Mouse (Mus musculus) heart, adult 2 months (tissue): ENCODE measurements around the gene Bola3.

Experiments
- CTCF ChIP-seq: fragments of 200-600 bp; IDR thresholded peaks from 2 replicates; pipeline ENCODE4 v1.8.1; 2022; ENCODE audit warnings: antibody characterized with exemption, mild to moderate bottlenecking, moderate library complexity
- POLR2A ChIP-seq: fragments of 200-500 bp; IDR thresholded peaks from 2 replicates; pipeline ENCODE4 v1.6.1; 2011; ENCODE audit warnings: mild to moderate bottlenecking, low read depth, low read length, control low read depth; ENCODE audit not compliant: insufficient read depth

- TF ChIP-seq CTCF (no peak), POLR2A (no peak)
Measured at GRCm38 (mm10) chr6:83312021-83312420, 36.9 kb upstream of the Bola3 start.
